In genomic region chr8:85081216-85081555, GRCm38 (mm10) we compare ENCODE assay signal across 8 mouse cellular contexts. TPM values are rescaled to one million over a fixed set of nuclear protein-coding genes. Genes with fewer than 3 reads are reported as not detected.
DNase-seq lines count a peak whose midpoint lies in the region; ATAC-seq lines count a peak whose summit lies in the region.

Wdr83 (minus strand) TSS chr8:85081306.

- 0 out of 2 replicates have a peak, but pooled peaks cover 28% of the 10 kb centered on the region for H3K36me3 ChIP-seq in embryonic facial prominence, embryonic 14.5 days (ENCODE audit: control insufficient read depth, insufficient read depth, low read length)
- peaks cover 36% of the 10 kb centered on the region for H3K36me3 ChIP-seq in heart, embryonic 13.5 days
- H3K36me3 ChIP-seq in lung, embryonic 15.5 days = peaks cover 18% of the 10 kb centered on the region

- peaks cover 16% of the 10 kb centered on the region for H3K4me1 ChIP-seq in embryonic facial prominence, embryonic 14.5 days (ENCODE audit: control insufficient read depth, insufficient read depth, low read length)
- H3K4me1 ChIP-seq in heart, embryonic 13.5 days = peaks cover 41% of the 10 kb centered on the region
- H3K4me1 ChIP-seq in lung, embryonic 15.5 days = peaks cover 23% of the 10 kb centered on the region

- peak within 1 kb of the TSS; percentile 87 for H3K4me2 ChIP-seq in embryonic facial prominence, embryonic 14.5 days (ENCODE audit: low read depth, low read length)
- H3K4me2 ChIP-seq in heart, embryonic 13.5 days = peak within 1 kb of the TSS; percentile 94
- peak within 1 kb of the TSS; percentile 84 for H3K4me2 ChIP-seq in lung, embryonic 15.5 days

- WGBS in embryonic facial prominence, embryonic 14.5 days = under 1% methylated on average over 9 of the region's 9 CpGs
- WGBS in heart, embryonic 13.5 days = under 1% methylated on average over 9 of the region's 9 CpGs
- 3% methylated on average over 9 of the region's 9 CpGs for WGBS in lung, embryonic 15.5 days

- H3K9ac ChIP-seq in embryonic facial prominence, embryonic 14.5 days (ENCODE audit: low read depth, low read length) = peak within 1 kb of the TSS; percentile 81
- peak within 1 kb of the TSS; percentile 94 for H3K9ac ChIP-seq in heart, embryonic 13.5 days
- peak within 1 kb of the TSS; percentile 83 for H3K9ac ChIP-seq in lung, embryonic 15.5 days

- H3K27me3 ChIP-seq in embryonic facial prominence, embryonic 14.5 days (replicated peaks; ENCODE audit: control insufficient read depth, insufficient read depth, low read length) = no peaks in the 10 kb centered on the region
- no peaks in the 10 kb centered on the region for H3K27me3 ChIP-seq in heart, embryonic 13.5 days (replicated peaks)
- H3K27me3 ChIP-seq in lung, embryonic 15.5 days = no peaks in the 10 kb centered on the region

- peak within 1 kb of the TSS; percentile 75 for H3K4me3 ChIP-seq in embryonic facial prominence, embryonic 14.5 days (ENCODE audit: low read depth, low read length)
- H3K4me3 ChIP-seq in heart, embryonic 13.5 days = peak within 1 kb of the TSS; percentile 89
- peak within 1 kb of the TSS; percentile 74 for H3K4me3 ChIP-seq in lung, embryonic 15.5 days

- peak within 1 kb of the TSS; percentile 72 for H3K27ac ChIP-seq in embryonic facial prominence, embryonic 14.5 days (replicated peaks; ENCODE audit: low read depth, low read length)
- peak within 1 kb of the TSS; percentile 62 for H3K27ac ChIP-seq in heart, embryonic 13.5 days (replicated peaks)
- H3K27ac ChIP-seq in lung, embryonic 15.5 days = peak within 1 kb of the TSS; percentile 89

- no peaks in the 10 kb centered on the region for H3K9me3 ChIP-seq in embryonic facial prominence, embryonic 14.5 days (ENCODE audit: control insufficient read depth, low read length)
- H3K9me3 ChIP-seq in heart, embryonic 13.5 days = no peaks in the 10 kb centered on the region
- no peaks in the 10 kb centered on the region for H3K9me3 ChIP-seq in lung, embryonic 15.5 days

- DNase-seq in 3T3-L1 (ENCODE audit: low read depth, low spot score) (peak; percentile 65), MN1 (ENCODE audit: low spot score) (peak; percentile 64)
- DNase-seq in embryonic facial prominence, embryonic 14.5 days (ENCODE audit: low spot score) = peak; percentile 56
- peak; percentile 57 to 69 for DNase-seq in kidney, postnatal 4 days
- DNase-seq in retina, postnatal 1 day = peak; percentile 52
- no peak for DNase-seq in urinary bladder, postnatal 4 days (ENCODE audit: low spot score in 2 of 2)

- peak; percentile 44 for ATAC-seq in embryonic facial prominence, embryonic 14.5 days (ENCODE audit: low read depth)
- peak; percentile 34; the same call in 1 of the 2 replicates for ATAC-seq in heart, embryonic 13.5 days (ENCODE audit: extremely low read depth, insufficient number of reproducible peaks, low FRiP score, low TSS enrichment)
- ATAC-seq in lung, embryonic 15.5 days (ENCODE audit: borderline replicate concordance, extremely low read depth, low FRiP score, low TSS enrichment) = peak; percentile 52

RNA-seq across cellular contexts. Expression of gene Wdr83, which starts in this region (rescaled TPM):
- 33.1 and 38.6 TPM in 2 replicates for polyA plus RNA-seq in embryonic facial prominence, embryonic 14.5 days (2014; fragmentation: Nextera tagmentation; extraction: Ambion mirVana)
- polyA plus RNA-seq in heart, embryonic 13.5 days (2015; fragmentation: Nextera tagmentation; extraction: Ambion mirVana) = 37.7 and 38.7 TPM in 2 replicates
- 44.3 and 44.7 TPM in 2 replicates for polyA plus RNA-seq in lung, embryonic 15.5 days (2015; fragmentation: Nextera tagmentation; extraction: Ambion mirVana)

Comparison
In these comparisons a context has a peak if more than half of its experiments do, and no peak if none do; other contexts are left out.
1. DNase-seq: peak in 3T3-L1 (single experiment), MN1 (single experiment), embryonic facial prominence, embryonic 14.5 days (single experiment), kidney, postnatal 4 days (2 of 2) and retina, postnatal 1 day (single experiment); none in urinary bladder, postnatal 4 days (0 of 2).
2. Peak in every context shown above with its lines, with median percentiles within 50 percentile points of each other: ATAC-seq, H3K27ac ChIP-seq, H3K4me2 ChIP-seq, H3K4me3 ChIP-seq and H3K9ac ChIP-seq.